Mouse (Mus musculus) lung, embryonic 14.5 days (tissue): ENCODE results near the gene Lce3c. TPM values are rescaled to one million over a fixed set of nuclear protein-coding genes. Genes with fewer than 3 reads are reported as not detected.

Experiments used
- ATAC-seq: fragments of 200-750 bp; cut with Nextera tagmentation; 2 replicates; pipeline ENCODE4 v1.8.0; 2017; ENCODE audit warnings: mild to moderate bottlenecking, moderate TSS enrichment, moderate library complexity; ENCODE audit not compliant: insufficient read depth
- DNase-seq: peaks from one replicate; pipeline ENCODE4 v3.0.0-alpha.2; 2015
- H3K27ac ChIP-seq: fragments of 300-500 bp; sonication (generic); 2 replicates; pipeline ENCODE4 v1.5.1; 2014; ENCODE audit warnings: low read depth, mild to moderate bottlenecking, moderate library complexity
- H3K27me3 ChIP-seq: fragments of 300-500 bp; sonication (generic); 2 replicates; pipeline ENCODE4 v1.6.1; 2014; ENCODE audit warnings: low read length, control low read depth; ENCODE audit not compliant: insufficient read depth
- H3K36me3 ChIP-seq: fragments of 300-500 bp; sonication (generic); 2 replicates; pipeline ENCODE4 v1.6.1; 2014; ENCODE audit warnings: control low read depth; ENCODE audit not compliant: insufficient read depth
- H3K4me1 ChIP-seq: fragments of 300-500 bp; sonication (generic); 2 replicates; pipeline ENCODE4 v1.6.1; 2014; ENCODE audit warnings: antibody characterized with exemption, control low read depth; ENCODE audit not compliant: insufficient read depth
- H3K4me2 ChIP-seq: fragments of 300-500 bp; sonication (generic); 2 replicates; pipeline ENCODE4 v1.6.1; 2014; ENCODE audit warnings: mild to moderate bottlenecking
- H3K4me3 ChIP-seq: fragments of 300-500 bp; sonication (generic); 2 replicates; pipeline ENCODE4 v1.5.1; 2014; ENCODE audit warnings: low read depth, low read length
- H3K9ac ChIP-seq: fragments of 300-500 bp; sonication (generic); 2 replicates; pipeline ENCODE4 v1.6.1; 2014
- H3K9me3 ChIP-seq: fragments of 300-500 bp; sonication (generic); 2 replicates; pipeline ENCODE4 v1.6.1; 2016; ENCODE audit warnings: low read depth, low read length, control low read depth
- CTCF ChIP-seq: IDR thresholded peaks from 2 replicates; pipeline ENCODE4 v1.5.1; 2016; ENCODE audit warnings: antibody characterized with exemption, low read depth
- WGBS: fragments of 180-500 bp; shearing (Covaris S2); extraction: QIAGEN DNeasy Blood & Tissue Kit; methylation state at CpG from one replicate; pipeline ENCODE4 v1.1.7; 2014; 5-methylcytosine and 5-hydroxymethylcytosine counted together
- polyA plus RNA-seq: library from polyadenylated mRNA; unstranded; fragments of >200 nt; fragmentation: Nextera tagmentation; extraction: Ambion mirVana; gene quantifications from 2 replicates; pipeline ENCODE4 v1.2.1, GENCODE M21; 2014

The Lce3c gene
- polyA plus RNA-seq, 1 experiment from 2014 or later: not detected

GRCm38 (mm10) chr3:92926130-92926529 lies 18.2 kb upstream of the Lce3c start, which contains the start of gene Lce3a:
Gene Lce3a, minus strand, starts transcription at chr3:92926230.
- TF ChIP-seq CTCF: no peak
- Histone ChIP-seq H3K4me2 (no peak within 1 kb of the TSS), H3K9me3 (no peaks in the 10 kb centered on the region), H3K4me3 (no peak within 1 kb of the TSS), H3K27ac (no peak within 1 kb of the TSS), H3K36me3 (no peaks in the 10 kb centered on the region), H3K4me1 (no peaks in the 10 kb centered on the region), H3K9ac (no peak within 1 kb of the TSS), H3K27me3 (no peaks in the 10 kb centered on the region)
- DNase-seq (no peak), ATAC-seq (no peak)
- WGBS: 45% methylated on average over 2 of the region's 2 CpGs

GRCm38 (mm10) chr3:92932679-92933078 lies 11.6 kb upstream of the Lce3c start, which contains the start of gene Lce3b:
Gene Lce3b, plus strand, starts transcription at chr3:92932979.
- Histone ChIP-seq H3K4me3 (no peak within 1 kb of the TSS), H3K27me3 (no peaks in the 10 kb centered on the region), H3K9me3 (no peaks in the 10 kb centered on the region), H3K4me2 (no peak within 1 kb of the TSS), H3K9ac (no peak within 1 kb of the TSS), H3K4me1 (no peaks in the 10 kb centered on the region), H3K36me3 (no peaks in the 10 kb centered on the region), H3K27ac (no peak within 1 kb of the TSS)
- TF ChIP-seq CTCF: no peak
- WGBS: 42% methylated on average over 2 of the region's 2 CpGs
- ATAC-seq (no peak), DNase-seq (no peak)

GRCm38 (mm10) chr3:92957090-92957489 lies 12.8 kb downstream of the Lce3c start, which contains the start of gene Lce3d:
Gene Lce3d, plus strand, starts transcription at chr3:92957390.
- Histone ChIP-seq H3K27me3 (no peaks in the 10 kb centered on the region), H3K4me1 (no peaks in the 10 kb centered on the region), H3K36me3 (no peaks in the 10 kb centered on the region), H3K9me3 (no peaks in the 10 kb centered on the region), H3K4me2 (no peak within 1 kb of the TSS), H3K9ac (no peak within 1 kb of the TSS), H3K4me3 (no peak within 1 kb of the TSS), H3K27ac (no peak within 1 kb of the TSS)
- ATAC-seq: no peak
- no peak for TF ChIP-seq CTCF
- 79% methylated on average over 1 of the region's 1 CpGs for WGBS
- no peak for DNase-seq

GRCm38 (mm10) chr3:92966761-92967160 lies 22.5 kb downstream of the Lce3c start, which contains the start of gene Lce3e:
Gene Lce3e, plus strand, starts transcription at chr3:92967061.
- Histone ChIP-seq H3K9me3 (no peaks in the 10 kb centered on the region), H3K4me1 (no peaks in the 10 kb centered on the region), H3K9ac (no peak within 1 kb of the TSS), H3K36me3 (no peaks in the 10 kb centered on the region), H3K4me2 (no peak within 1 kb of the TSS), H3K27me3 (no peaks in the 10 kb centered on the region), H3K4me3 (no peak within 1 kb of the TSS), H3K27ac (no peak within 1 kb of the TSS)
- no peak for DNase-seq
- no peak for ATAC-seq
- WGBS: 81% methylated on average over 2 of the region's 2 CpGs
- no peak for TF ChIP-seq CTCF

GRCm38 (mm10) chr3:92978484-92978883 lies 34.2 kb downstream of the Lce3c start:
- Histone ChIP-seq H3K9ac (no peak overlapping the region), H3K4me3 (no peak overlapping the region), H3K27me3 (no peaks in the 10 kb centered on the region), H3K9me3 (no peaks in the 10 kb centered on the region), H3K4me2 (no peak overlapping the region), H3K36me3 (no peaks in the 10 kb centered on the region), H3K27ac (no peak overlapping the region), H3K4me1 (no peaks in the 10 kb centered on the region)
- WGBS: 58% methylated on average over 2 of the region's 2 CpGs
- TF ChIP-seq CTCF: no peak
- no peak for ATAC-seq
- DNase-seq: no peak

GRCm38 (mm10) chr3:92991926-92992325 lies 47.6 kb downstream of the Lce3c start, which contains the start of gene Lce3f:
Gene Lce3f, plus strand, starts transcription at chr3:92992226.
- H3K9me3 ChIP-seq: no peaks in the 10 kb centered on the region
- H3K27me3 ChIP-seq: no peaks in the 10 kb centered on the region
- H3K4me1 ChIP-seq: no peaks in the 10 kb centered on the region
- H3K27ac ChIP-seq: no peak within 1 kb of the TSS
- H3K36me3 ChIP-seq: no peaks in the 10 kb centered on the region
- no peak within 1 kb of the TSS for H3K4me3 ChIP-seq
- ATAC-seq (no peak), DNase-seq (no peak)
- no peak within 1 kb of the TSS for H3K9ac ChIP-seq
- no peak within 1 kb of the TSS for H3K4me2 ChIP-seq
- no peak for TF ChIP-seq CTCF

Other genes starting within 250 kb of the Lce3c start
- not detected in 2 replicates for gene Lce1e, start 235.4 kb upstream of the Lce3c start, polyA plus RNA-seq
- gene Lce1f, start 224.1 kb upstream of the Lce3c start, polyA plus RNA-seq: not detected in 2 replicates
- gene Gm38119, start 205.4 kb upstream of the Lce3c start, polyA plus RNA-seq: not detected in 2 replicates
- not detected in 2 replicates for gene Lce1g, start 192.1 kb upstream of the Lce3c start, polyA plus RNA-seq
- gene Lce1h, start 179.4 kb upstream of the Lce3c start, polyA plus RNA-seq: not detected in 2 replicates
- not detected in 2 replicates for gene Lce1i, start 165.6 kb upstream of the Lce3c start, polyA plus RNA-seq
- not detected in 2 replicates for gene Lce1j, start 154.0 kb upstream of the Lce3c start, polyA plus RNA-seq
- gene Lce1k, start 136.6 kb upstream of the Lce3c start, polyA plus RNA-seq: not detected in 2 replicates
- not detected in 2 replicates for gene Kprp, start 117.2 kb upstream of the Lce3c start, polyA plus RNA-seq
- gene Lce1l, start 93.2 kb upstream of the Lce3c start, polyA plus RNA-seq: not detected in 2 replicates
- not detected in 2 replicates for gene 2310050C09Rik, start 74.3 kb upstream of the Lce3c start, polyA plus RNA-seq
- not detected in 2 replicates for gene Lce3a, start 18.3 kb upstream of the Lce3c start, polyA plus RNA-seq
- gene Lce3b, start 11.5 kb upstream of the Lce3c start, polyA plus RNA-seq: not detected in 2 replicates
- gene Lce3d, start 12.9 kb downstream of the Lce3c start, polyA plus RNA-seq: not detected in 2 replicates
- not detected in 2 replicates for gene Lce3e, start 22.6 kb downstream of the Lce3c start, polyA plus RNA-seq
- gene Lce3f, start 47.7 kb downstream of the Lce3c start, polyA plus RNA-seq: not detected in 2 replicates
- not detected in 2 replicates for gene Crct1, start 71.2 kb downstream of the Lce3c start, polyA plus RNA-seq
- gene Lce1m, start 74.6 kb downstream of the Lce3c start, polyA plus RNA-seq: not detected in 2 replicates
- not detected in 2 replicates for gene Gm4858, start 124.3 kb downstream of the Lce3c start, polyA plus RNA-seq
- gene Crnn, start 200.3 kb downstream of the Lce3c start, polyA plus RNA-seq: not detected in 2 replicates